Mouse (Mus musculus): ENCODE measurements at regions not wholly inside any gene's neighbourhood (a gene's known extent, or its start where the extent isn't known, plus 50 kb on each side); places are given as distances from the start of the nearest gene placed in this dataset.

GRCm38 (mm10) chr3:147999330-147999953 lies 990.9 kb downstream of the Adgrl2 start:
- TF ChIP-seq POLR2A (IDR thresholded peaks at IDR 0.05; ENCODE audit: borderline replicate concordance, insufficient read depth, low read length), result no peak
- TF ChIP-seq CTCF (IDR thresholded peaks at IDR 0.05; ENCODE audit: borderline replicate concordance, insufficient read depth, low read depth, low read length), result no peak

Measured in cerebellum, adult 2 months (tissue).